In genomic region chr16:31546062-31546827, GRCm38 (mm10) we compare ENCODE assay signal across 7 mouse cellular contexts.
DNase-seq lines count a peak whose midpoint lies in the region; ATAC-seq and TF ChIP-seq lines count a peak whose summit lies in the region.

No protein-coding gene starts in this region.

- no peaks in the 10 kb centered on the region for H3K9me3 ChIP-seq in lung, embryonic 16.5 days (ENCODE audit: control insufficient read depth, low read length)
- no peaks in the 10 kb centered on the region for H3K9me3 ChIP-seq in embryonic facial prominence, embryonic 15.5 days (replicated peaks)
- no peaks in the 10 kb centered on the region for H3K9me3 ChIP-seq in limb, embryonic 14.5 days (ENCODE audit: control insufficient read depth, low read length)

- H3K36me3 ChIP-seq in lung, embryonic 16.5 days (ENCODE audit: control insufficient read depth, insufficient read depth, low read length): no peaks in the 10 kb centered on the region
- H3K36me3 ChIP-seq in embryonic facial prominence, embryonic 15.5 days: no peaks in the 10 kb centered on the region
- no peaks in the 10 kb centered on the region for H3K36me3 ChIP-seq in limb, embryonic 14.5 days (ENCODE audit: control insufficient read depth, insufficient read depth, low read length)

- no peak for DNase-seq in lung, postnatal 14 days
- DNase-seq in limb, embryonic 14.5 days (ENCODE audit: low spot score): no peak
- DNase-seq in gastrocnemius, postnatal 14 days: no peak
- DNase-seq in layer of hippocampus, adult 9-11 months: no peak
- DNase-seq in spleen, postnatal 4 days (ENCODE audit: low spot score in 2 of 2): no peak

- no peak overlapping the region for H3K27ac ChIP-seq in lung, embryonic 16.5 days (ENCODE audit: low read length)
- H3K27ac ChIP-seq in embryonic facial prominence, embryonic 15.5 days (replicated peaks): 0 out of 2 replicates have a peak overlapping the region, but pooled peaks have one; percentile 13
- H3K27ac ChIP-seq in limb, embryonic 14.5 days (replicated peaks; ENCODE audit: low read depth, low read length): peak overlapping the region; percentile 65

- peak overlapping the region; percentile 56 for H3K9ac ChIP-seq in lung, embryonic 16.5 days (ENCODE audit: low read length)
- no peak overlapping the region for H3K9ac ChIP-seq in embryonic facial prominence, embryonic 15.5 days
- peak overlapping the region; percentile 38 for H3K9ac ChIP-seq in limb, embryonic 14.5 days (ENCODE audit: low read depth, low read length, severe bottlenecking)

- peak overlapping the region; percentile 33 for H3K4me3 ChIP-seq in lung, embryonic 16.5 days (ENCODE audit: low read length)
- peak overlapping the region; percentile 1; the same call in 1 of the 2 replicates for H3K4me3 ChIP-seq in embryonic facial prominence, embryonic 15.5 days (replicated peaks)
- peak overlapping the region; percentile 20 for H3K4me3 ChIP-seq in limb, embryonic 14.5 days (replicated peaks; ENCODE audit: low read length)

- peaks cover 3% of the 10 kb centered on the region; the same call in 1 of the 2 replicates for H3K27me3 ChIP-seq in lung, embryonic 16.5 days (ENCODE audit: control insufficient read depth, insufficient read depth, low read depth, low read length)
- peaks cover 5% of the 10 kb centered on the region; the same call in 1 of the 2 replicates for H3K27me3 ChIP-seq in embryonic facial prominence, embryonic 15.5 days
- H3K27me3 ChIP-seq in limb, embryonic 14.5 days (ENCODE audit: control insufficient read depth, insufficient read depth, low read length): no peaks in the 10 kb centered on the region

- H3K4me1 ChIP-seq in lung, embryonic 16.5 days (replicated peaks; ENCODE audit: control insufficient read depth, insufficient read depth, low read length): peaks cover 3% of the 10 kb centered on the region
- peaks cover 37% of the 10 kb centered on the region for H3K4me1 ChIP-seq in embryonic facial prominence, embryonic 15.5 days
- H3K4me1 ChIP-seq in limb, embryonic 14.5 days (ENCODE audit: control insufficient read depth, insufficient read depth, low read length): peaks cover 28% of the 10 kb centered on the region

- no peak for TF ChIP-seq POLR2A in limb, embryonic 14.5 days (IDR thresholded peaks at IDR 0.05; ENCODE audit: borderline replicate concordance, extremely low read depth, insufficient read depth, insufficient read length)

- 6% methylated on average over 18 of the region's 18 CpGs for WGBS in lung, embryonic 16.5 days
- 9% methylated on average over 18 of the region's 18 CpGs for WGBS in embryonic facial prominence, embryonic 15.5 days
- 4% methylated on average over 18 of the region's 18 CpGs for WGBS in limb, embryonic 14.5 days

- peak; percentile 36; the same call in 1 of the 2 replicates for ATAC-seq in lung, embryonic 16.5 days (ENCODE audit: low read depth)
- no peak for ATAC-seq in embryonic facial prominence, embryonic 15.5 days (ENCODE audit: insufficient number of reproducible peaks, low FRiP score, low TSS enrichment, low read depth)
- ATAC-seq in limb, embryonic 14.5 days (ENCODE audit: low FRiP score, low read depth): no peak

- H3K4me2 ChIP-seq in lung, embryonic 16.5 days (ENCODE audit: low read depth, low read length): peak overlapping the region; percentile 47
- H3K4me2 ChIP-seq in embryonic facial prominence, embryonic 15.5 days (replicated peaks): peak overlapping the region; percentile 41
- H3K4me2 ChIP-seq in limb, embryonic 14.5 days (replicated peaks; ENCODE audit: low read depth, low read length, severe bottlenecking): peak overlapping the region; percentile 41

- intact Hi-C loops in gastrocnemius, postnatal 14 days (cut with DNase I; ENCODE audit: low total_unique reads): no loop called here
